11 mouse cellular contexts compared by ENCODE assay signal in the genomic region with DNA sequence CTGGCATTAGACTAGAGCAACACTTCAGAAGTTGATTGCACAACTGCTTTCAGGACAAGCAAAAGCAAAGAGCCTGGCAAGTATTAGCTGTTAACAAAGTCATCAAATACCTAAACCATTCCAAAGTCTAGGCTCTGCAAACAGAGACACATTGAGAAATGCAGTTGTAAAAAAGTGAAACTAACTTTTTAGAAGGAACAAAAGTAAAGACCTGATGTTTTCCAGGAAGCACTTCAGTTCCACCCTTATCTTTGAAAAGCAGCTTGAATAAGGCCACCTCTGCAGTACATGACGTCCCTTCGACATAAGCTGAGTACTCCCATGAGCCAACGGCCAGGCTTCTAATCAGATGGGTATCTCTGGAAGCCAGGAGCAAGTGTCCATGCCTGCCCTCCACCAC. TPM values are rescaled to one million over a fixed set of nuclear protein-coding genes. Genes with fewer than 3 reads are reported as not detected.
A peak's percentile ranks its signal among the peaks of the same experiment; 100 is the strongest.
DNase-seq lines count a peak whose midpoint lies in the region; ATAC-seq lines count a peak whose summit lies in the region.
"Had no signal": no experiment of that assay in that cellular context is flagged by ENCODE, and none has a peak within 500 bp of the region (broad histone marks: within the 10 kb centered on the region; RNA-seq: fewer than 3 reads in every experiment).

No protein-coding gene starts in this region.

- no peak overlapping the region for H3K9ac ChIP-seq in kidney, embryonic 15.5 days
- H3K9ac ChIP-seq in intestine, embryonic 15.5 days = no peak overlapping the region
- H3K9ac ChIP-seq: embryonic facial prominence, embryonic 15.5 days had no signal

- H3K27ac ChIP-seq in kidney, embryonic 15.5 days = no peak overlapping the region
- no peak overlapping the region for H3K27ac ChIP-seq in intestine, embryonic 15.5 days
- H3K27ac ChIP-seq: embryonic facial prominence, embryonic 15.5 days had no signal

- no peak overlapping the region for H3K4me2 ChIP-seq in kidney, embryonic 15.5 days
- no peak overlapping the region for H3K4me2 ChIP-seq in intestine, embryonic 15.5 days (replicated peaks)
- H3K4me2 ChIP-seq: embryonic facial prominence, embryonic 15.5 days had no signal

- no peaks in the 10 kb centered on the region for H3K9me3 ChIP-seq in kidney, embryonic 15.5 days (replicated peaks)
- no peaks in the 10 kb centered on the region for H3K9me3 ChIP-seq in intestine, embryonic 15.5 days
- H3K9me3 ChIP-seq: embryonic facial prominence, embryonic 15.5 days had no signal

- no peaks in the 10 kb centered on the region for H3K4me1 ChIP-seq in kidney, embryonic 15.5 days
- H3K4me1 ChIP-seq in intestine, embryonic 15.5 days (replicated peaks) = no peaks in the 10 kb centered on the region
- H3K4me1 ChIP-seq: embryonic facial prominence, embryonic 15.5 days had no signal

- no peak for DNase-seq in kidney, adult 18-20 months
- peak; percentile 12 for DNase-seq in lung, postnatal 10 days
- peak; percentile 71 for DNase-seq in yolk sac, embryonic 10.5 days (ENCODE audit: low spot score)
- DNase-seq in adrenal gland, postnatal 25 days = no peak
- no peak for DNase-seq in adrenal gland, postnatal 10 days
- DNase-seq in layer of hippocampus, adult 9-11 months = no peak

- H3K36me3 ChIP-seq in kidney, embryonic 15.5 days = no peaks in the 10 kb centered on the region
- H3K36me3 ChIP-seq in intestine, embryonic 15.5 days = no peaks in the 10 kb centered on the region
- H3K36me3 ChIP-seq: embryonic facial prominence, embryonic 15.5 days had no signal

- ATAC-seq in kidney, embryonic 15.5 days (replicated peaks; ENCODE audit: low FRiP score) = peak; percentile 86
- ATAC-seq in intestine, embryonic 15.5 days = peak; percentile 96

- WGBS in kidney, embryonic 15.5 days = 40% methylated on average over 3 of the region's 3 CpGs
- WGBS in intestine, embryonic 15.5 days = 36% methylated on average over 3 of the region's 3 CpGs

- no peaks in the 10 kb centered on the region for H3K27me3 ChIP-seq in kidney, embryonic 15.5 days
- no peaks in the 10 kb centered on the region for H3K27me3 ChIP-seq in intestine, embryonic 15.5 days (replicated peaks)
- H3K27me3 ChIP-seq: embryonic facial prominence, embryonic 15.5 days had no signal

- H3K4me3 ChIP-seq in kidney, embryonic 15.5 days (replicated peaks) = no peak overlapping the region
- no peak overlapping the region for H3K4me3 ChIP-seq in intestine, embryonic 15.5 days (replicated peaks)
- H3K4me3 ChIP-seq: embryonic facial prominence, embryonic 15.5 days had no signal

RNA-seq across cellular contexts. Expression of a gene that starts 0.3 kb away (rescaled TPM):
- not detected in 2 replicates for polyA plus RNA-seq in kidney, embryonic 15.5 days (2015; fragmentation: Nextera tagmentation; extraction: Ambion mirVana)
- not detected in 2 replicates for polyA plus RNA-seq in intestine, embryonic 15.5 days (2015; fragmentation: Nextera tagmentation; extraction: Ambion mirVana)
- total RNA-seq in adrenal gland, postnatal 25 days (2021) = not detected in 2 replicates
- total RNA-seq in adrenal gland, postnatal 10 days (2021) = not detected
- total RNA-seq: layer of hippocampus, adult 18-20 months had no signal
- polyA plus RNA-seq: heart, postnatal 0 days had no signal

RNA-seq across cellular contexts. Expression of a gene that starts 4.4 kb away (rescaled TPM):
- polyA plus RNA-seq in kidney, embryonic 15.5 days (2015; fragmentation: Nextera tagmentation; extraction: Ambion mirVana) = 1.9 and 3.8 TPM in 2 replicates
- polyA plus RNA-seq in intestine, embryonic 15.5 days (2015; fragmentation: Nextera tagmentation; extraction: Ambion mirVana) = 3.3 and 3.6 TPM in 2 replicates
- total RNA-seq in adrenal gland, postnatal 25 days (2021) = not detected in 2 replicates
- total RNA-seq in adrenal gland, postnatal 10 days (2021) = 1 to 10 TPM; 1.8 to 3.1 TPM
- total RNA-seq: layer of hippocampus, adult 18-20 months had no signal

Comparison
In these comparisons a context has a peak if more than half of its experiments do, and no peak if none do; other contexts are left out.
1. DNase-seq: peak in lung, postnatal 10 days (single experiment) and yolk sac, embryonic 10.5 days (single experiment); none in kidney, adult 18-20 months (single experiment), adrenal gland, postnatal 25 days (single experiment), adrenal gland, postnatal 10 days (single experiment) and layer of hippocampus, adult 9-11 months (single experiment).